Mouse (Mus musculus) Patski (cell line): ENCODE measurements around the gene Fcgr2b. TPM values are rescaled to one million over a fixed set of nuclear protein-coding genes. Genes with fewer than 3 reads are reported as not detected.

Experiments
- ATAC-seq: fragments of 100-300 bp; one replicate; pipeline ENCODE4 v1.8.0; 2021
- CTCF ChIA-PET: fragments of 350-600 bp; sonication (Branson Sonifier 250); formaldehyde crosslinking; loops from one replicate; lab custom pipeline; 2022; ENCODE audit warnings: inconsistent platforms; lab: Charles Lee
- POLR2A ChIA-PET: fragments of 350-600 bp; sonication (Branson Sonifier 250); formaldehyde crosslinking; loops from one replicate; lab custom pipeline; 2022; ENCODE audit warnings: antibody characterized with exemption, inconsistent platforms; lab: Charles Lee
- DNase-seq: peaks from one replicate; pipeline ENCODE4 v3.0.0-alpha.2; 2011; ENCODE audit warnings: low read depth, low spot score
- H3K27me3 ChIP-seq: fragments of 371-371 bp; one replicate; pipeline ENCODE4 v1.5.1; 2021
- CTCF ChIP-seq: fragments of 100-300 bp; IDR thresholded peaks from one replicate; pipeline ENCODE4 v1.5.1; 2021
- in situ Hi-C: fragments of 300-500 bp; cut with MboI; formaldehyde crosslinking; loops from 3 replicates; pipeline ENCODE4 v1.11.1; 2018; ENCODE audit warnings: low pct_unique_long_range_greater_than_20kb, mixed read lengths
- polyA plus RNA-seq: library from polyadenylated mRNA; unstranded; gene quantifications from one replicate; pipeline ENCODE4 v1.2.3, GENCODE M21; 2021

Fcgr2b gene
- polyA plus RNA-seq, 1 experiment from 2014 or later = 0.08 TPM

DNA sequence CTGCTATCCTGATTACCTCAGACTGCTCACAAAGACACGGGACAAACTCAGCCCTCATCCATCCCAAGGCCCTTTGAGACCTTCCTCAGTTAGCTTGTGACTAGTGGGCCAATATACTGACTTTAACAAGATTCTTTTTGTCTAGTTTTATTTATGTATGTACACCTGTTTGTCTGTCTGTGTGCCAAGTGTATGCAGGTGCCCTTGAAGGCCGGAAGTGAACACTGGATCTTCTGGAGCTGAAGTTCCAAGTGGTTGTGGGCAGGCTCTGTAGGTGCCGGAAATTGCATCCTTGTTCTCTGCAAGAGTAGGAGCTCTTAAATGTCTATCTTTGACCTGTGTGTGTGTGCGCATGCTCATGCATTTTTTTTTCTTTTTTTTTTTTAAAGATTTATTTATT is 47.1 kb downstream of the Fcgr2b start:
- POLR2A ChIA-PET = no interaction called here
- in situ Hi-C loops = no loop called here

DNA sequence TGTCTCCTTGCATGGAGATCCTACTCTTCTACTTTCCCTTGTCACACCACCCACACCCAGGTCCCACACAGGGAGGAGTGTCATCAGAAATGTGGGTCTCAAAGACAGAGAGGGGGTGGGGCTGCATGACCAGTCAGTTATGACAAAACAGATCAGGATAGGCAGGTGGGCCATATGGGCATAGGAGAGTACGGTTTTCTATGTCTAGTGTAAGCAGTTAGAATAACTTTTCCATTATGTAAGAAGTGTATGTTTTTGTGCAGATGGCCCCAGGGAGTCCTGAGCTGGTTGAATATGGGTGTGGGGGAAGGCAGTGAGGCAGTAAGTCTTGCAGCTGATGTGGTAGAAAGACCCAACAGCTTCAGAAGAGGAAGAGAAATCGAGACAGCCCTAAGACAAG is 47.9 kb downstream of the Fcgr2b start:
- H3K27me3 ChIP-seq = no peaks in the 10 kb centered on the region
- in situ Hi-C loops = no loop called here
- ChIA-PET CTCF (no interaction called here), POLR2A (no interaction called here)
- no peak for ATAC-seq
- TF ChIP-seq CTCF = no peak
- DNase-seq = no peak

More for the DNA sequence above, 47.1 kb downstream of the Fcgr2b start:
- no peak for ATAC-seq
- CTCF ChIA-PET = interaction anchor here (1.0 kb wide), 1 partner anchor 38 kb away, joined by 3 read pairs; no protein-coding TSS in a partner anchor
- no peak for DNase-seq
- no peak for TF ChIP-seq CTCF
- H3K27me3 ChIP-seq = no peaks in the 10 kb centered on the region

DNA sequence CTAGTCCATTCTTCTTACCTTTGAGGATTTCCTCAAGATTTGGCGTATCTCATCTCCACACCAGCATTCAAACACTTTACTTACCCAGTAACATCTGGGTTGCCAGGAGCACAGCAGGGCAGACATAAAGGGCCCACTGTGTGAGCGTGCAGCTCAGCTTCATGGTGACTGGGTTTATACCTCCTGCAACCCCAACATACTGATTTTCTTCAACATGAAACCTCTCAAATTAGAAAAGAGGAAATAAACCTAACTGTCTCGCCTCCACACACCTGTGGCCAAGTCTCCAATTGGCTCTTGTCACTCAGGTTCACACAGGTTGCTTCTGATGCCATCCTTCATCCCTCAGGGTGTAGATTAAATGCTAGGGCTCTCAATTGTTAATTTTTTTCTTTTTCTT is 49.0 kb downstream of the Fcgr2b start, which contains the start of gene Fcrla:
Gene Fcrla (minus strand): TSS at position 206 of the 400 bp plus-strand sequence.
- ChIA-PET CTCF (interaction anchor here (0.8 to 1.3 kb wide), 2 partner anchors 11 to 26 kb away, joined by 4 read pairs; no protein-coding TSS in a partner anchor), POLR2A (no interaction called here)
- in situ Hi-C loops = no loop called here
- no peak for TF ChIP-seq CTCF
- DNase-seq (no peak), ATAC-seq (no peak)
- H3K27me3 ChIP-seq = no peaks in the 10 kb centered on the region

DNA sequence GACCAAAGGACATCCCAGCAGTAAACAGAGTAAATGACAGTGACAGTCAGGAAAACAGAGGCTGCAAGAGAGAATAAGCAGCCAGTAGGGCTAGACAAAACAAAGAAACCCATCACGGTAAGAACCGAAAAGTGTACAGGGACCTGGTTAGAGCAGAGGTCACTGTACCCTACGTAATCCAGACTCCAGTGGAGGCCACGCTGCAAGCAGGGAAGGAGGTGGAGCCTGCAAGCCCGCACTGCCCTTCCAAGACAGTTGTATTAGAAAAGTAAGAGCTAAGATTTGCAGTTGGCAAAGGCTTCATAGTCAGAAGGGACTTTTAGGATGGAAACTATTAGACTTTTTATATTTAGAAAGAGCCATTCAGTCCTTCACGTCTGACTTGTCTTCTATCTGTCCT is 49.4 kb downstream of the Fcgr2b start:
- no peak for DNase-seq
- POLR2A ChIA-PET = no interaction called here
- in situ Hi-C loops = no loop called here
- no peaks in the 10 kb centered on the region for H3K27me3 ChIP-seq
- no peak for TF ChIP-seq CTCF
- ATAC-seq = no peak
- CTCF ChIA-PET = interaction anchor here (0.8 to 1.3 kb wide), 2 partner anchors 12 to 25 kb away, joined by 4 read pairs; no protein-coding TSS in a partner anchor

DNA sequence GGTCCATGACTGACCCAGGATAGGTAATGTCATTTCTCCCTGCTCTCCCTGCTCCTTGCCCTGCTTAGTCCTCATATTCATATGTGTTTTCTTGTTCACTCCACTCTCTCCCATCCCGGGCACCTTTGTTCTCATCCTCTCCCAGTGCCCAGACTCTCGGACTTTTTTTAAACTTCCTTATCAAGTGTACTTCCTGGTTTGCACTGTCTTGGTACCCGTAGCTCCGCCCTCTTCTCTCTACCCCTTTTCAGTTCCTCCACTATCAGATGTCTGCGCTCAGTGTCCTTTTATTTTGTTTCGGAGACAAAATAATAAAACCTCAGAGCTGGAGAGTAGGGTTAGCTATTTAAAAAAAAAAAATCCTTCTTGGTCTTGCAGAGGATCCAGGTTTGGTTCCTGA is 51.9 kb downstream of the Fcgr2b start:
- DNase-seq = no peak
- CTCF ChIA-PET = interaction anchor here (1.2 kb wide), 1 partner anchor 15 kb away, joined by 4 read pairs; no protein-coding TSS in a partner anchor

DNA sequence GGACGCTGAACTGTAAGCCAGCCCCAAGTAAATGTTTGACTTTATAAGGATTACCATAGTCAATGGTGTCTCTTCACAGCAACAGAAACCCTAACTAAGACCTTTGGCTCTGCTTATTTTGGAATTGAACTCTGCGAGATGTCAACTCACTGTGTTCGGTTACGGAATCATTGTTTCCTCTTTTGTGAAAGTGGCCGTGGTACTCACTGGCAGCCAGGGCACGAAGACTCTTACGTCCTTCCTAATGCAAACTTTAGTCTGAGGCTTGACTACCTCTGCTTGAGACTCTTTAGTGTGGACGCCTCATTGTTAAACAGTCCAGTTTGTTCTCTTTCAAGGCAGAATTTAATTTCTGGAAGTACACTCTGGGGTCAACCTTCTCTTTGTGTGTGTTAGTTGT is 57.0 kb downstream of the Fcgr2b start:
- ChIA-PET POLR2A (no interaction called here), CTCF (interaction anchor here (1.0 kb wide), 1 partner anchor 15 kb away, joined by 3 read pairs; no protein-coding TSS in a partner anchor)
- H3K27me3 ChIP-seq = peaks cover 6% of the 10 kb centered on the region
- no peak for TF ChIP-seq CTCF
- in situ Hi-C loops = no loop called here
- no peak for DNase-seq
- no peak for ATAC-seq

More for the DNA sequence above, 51.9 kb downstream of the Fcgr2b start:
- POLR2A ChIA-PET = no interaction called here
- no peak for ATAC-seq
- no peak for TF ChIP-seq CTCF
- in situ Hi-C loops = no loop called here
- peaks cover 6% of the 10 kb centered on the region for H3K27me3 ChIP-seq

DNA sequence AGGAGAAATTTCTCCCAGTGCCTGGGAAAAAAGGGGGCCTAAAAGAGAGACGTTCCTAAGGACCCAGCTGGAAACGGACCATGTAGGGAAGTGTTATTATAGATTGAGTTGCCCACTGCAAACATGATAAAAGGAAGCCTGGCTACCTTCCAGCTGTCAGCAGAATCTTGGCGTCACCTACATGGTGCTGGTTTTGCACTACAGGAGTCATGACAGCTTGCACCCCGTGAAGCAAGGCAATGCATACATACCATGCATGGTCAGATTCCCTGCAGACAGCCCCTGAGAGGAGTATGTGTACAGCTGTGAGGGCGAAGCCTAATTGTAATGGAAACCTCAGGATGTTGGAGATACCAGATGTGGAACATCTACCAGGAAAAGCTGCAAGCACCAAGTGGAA is 60.7 kb downstream of the Fcgr2b start:
- H3K27me3 ChIP-seq = peaks cover 2% of the 10 kb centered on the region
- TF ChIP-seq CTCF = no peak
- ChIA-PET POLR2A (no interaction called here), CTCF (no interaction called here)
- in situ Hi-C loops = no loop called here
- DNase-seq (no peak), ATAC-seq (no peak)

DNA sequence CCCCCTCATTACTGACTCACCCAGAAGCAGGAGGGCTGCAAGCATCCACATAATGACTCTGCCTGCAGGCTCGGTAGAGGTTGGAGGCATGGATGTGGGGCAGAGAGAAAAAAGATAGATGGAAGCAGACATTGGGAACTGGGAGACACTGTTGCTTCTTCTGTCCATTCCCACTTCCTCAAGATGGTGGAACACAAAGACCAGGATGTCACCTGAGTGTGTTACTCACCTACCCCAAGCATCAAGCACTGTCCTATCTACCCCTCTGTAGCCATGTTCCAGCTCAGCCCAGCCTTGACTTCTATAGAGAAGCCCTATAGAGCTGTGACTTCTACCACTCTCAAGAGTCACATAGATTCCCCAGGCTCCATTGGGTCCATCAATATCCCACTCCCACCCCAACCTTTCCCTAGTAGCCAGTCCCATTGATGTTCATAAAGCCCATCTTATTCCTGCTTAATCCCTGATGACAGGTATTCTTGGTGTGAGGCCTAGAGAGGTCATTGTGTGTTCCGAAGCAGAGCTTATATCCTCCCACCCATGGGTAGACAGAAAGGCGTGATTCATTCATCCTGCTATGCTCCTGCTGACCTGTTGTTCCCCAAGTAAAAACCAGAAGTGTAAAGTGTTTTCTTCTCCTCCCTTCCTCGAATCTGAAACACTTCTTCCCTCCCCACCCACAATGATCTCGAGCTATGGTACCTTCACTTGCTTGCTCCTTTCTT is 63.3 kb downstream of the Fcgr2b start, which contains the start of gene Fcrlb:
Gene Fcrlb (minus strand): TSS at position 51 of the 725 bp plus-strand sequence.
- TF ChIP-seq CTCF = no peak
- CTCF ChIA-PET = interaction anchor here (1.0 to 1.9 kb wide), 2 partner anchors 11 to 18 kb away, joined by 5 to 7 read pairs; no protein-coding TSS in a partner anchor
- DNase-seq (peak; percentile 41), ATAC-seq (peak; percentile 41)
- in situ Hi-C loops = no loop called here
- POLR2A ChIA-PET = no interaction called here
- H3K27me3 ChIP-seq = no peaks in the 10 kb centered on the region

DNA sequence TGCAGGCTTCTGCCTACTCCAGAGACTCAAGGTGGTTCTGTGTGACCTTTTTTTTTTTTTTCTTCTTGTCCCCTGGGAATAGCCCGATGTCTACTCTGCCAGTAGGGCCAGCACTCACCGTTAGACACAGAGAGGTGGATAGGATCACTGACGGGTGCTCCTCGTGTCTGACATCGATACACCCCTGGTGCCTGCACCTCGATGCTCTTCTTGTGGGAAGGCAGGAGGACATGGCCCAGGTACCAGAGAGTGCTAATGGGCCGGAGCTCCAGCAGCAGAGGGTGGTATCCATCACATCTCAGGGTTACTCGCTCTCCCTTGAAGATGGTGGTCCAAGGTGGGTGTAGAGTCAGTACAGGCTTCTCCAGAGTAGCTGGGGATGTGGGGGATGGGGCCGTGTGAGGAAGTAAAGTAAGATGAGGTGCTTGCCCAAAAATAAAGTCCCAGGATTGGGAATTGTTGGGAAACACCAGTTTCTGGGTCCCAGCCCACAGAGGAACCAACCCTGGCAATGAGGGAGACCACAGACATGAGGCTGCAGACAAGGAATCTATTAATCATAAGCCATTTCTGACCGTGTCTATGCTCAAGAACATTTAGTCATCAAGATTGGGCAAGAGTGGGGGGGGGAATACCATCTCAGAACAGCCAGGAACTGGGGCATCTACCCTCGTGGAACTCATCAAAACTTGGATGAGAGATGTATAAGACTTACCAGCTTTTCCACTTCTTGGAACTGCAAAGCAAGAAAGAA is 64.3 kb downstream of the Fcgr2b start:
- ChIA-PET CTCF (interaction anchor here (1.2 to 1.9 kb wide), 2 partner anchors 10 to 17 kb away, joined by 3 to 5 read pairs; no protein-coding TSS in a partner anchor), POLR2A (no interaction called here)
- in situ Hi-C loops = no loop called here
- H3K27me3 ChIP-seq = no peaks in the 10 kb centered on the region
- TF ChIP-seq CTCF = no peak
- peak; percentile 75 for ATAC-seq
- DNase-seq = peak; percentile 67

Other genes with a start within 250 kb of the Fcgr2b start
- 51.2 TPM for gene Atf6, start 108.8 kb downstream of the Fcgr2b start, polyA plus RNA-seq
- gene Gm26620, start 91.5 kb downstream of the Fcgr2b start, polyA plus RNA-seq = 0.26 TPM
- gene Dusp12, start 91.0 kb downstream of the Fcgr2b start, polyA plus RNA-seq = 27.3 TPM
- 0.22 TPM for gene Fcrlb, start 63.6 kb downstream of the Fcgr2b start, polyA plus RNA-seq
- gene Fcrla, start 49.0 kb downstream of the Fcgr2b start, polyA plus RNA-seq = not detected
- 0.08 TPM for gene Fcgr4, start 42.4 kb upstream of the Fcgr2b start, polyA plus RNA-seq
- 0.05 TPM for gene Fcgr3, start 88.4 kb upstream of the Fcgr2b start, polyA plus RNA-seq
- gene Cfap126, start 137.4 kb upstream of the Fcgr2b start, polyA plus RNA-seq = 1.6 TPM
- gene Sdhc, start 174.1 kb upstream of the Fcgr2b start, polyA plus RNA-seq = 445 TPM
- 0.06 TPM for gene Mpz, start 174.2 kb upstream of the Fcgr2b start, polyA plus RNA-seq
- 0.08 TPM for gene Pcp4l1, start 219.7 kb upstream of the Fcgr2b start, polyA plus RNA-seq
- gene Nr1i3, start 237.4 kb upstream of the Fcgr2b start, polyA plus RNA-seq = 0.54 TPM
- gene Tomm40l, start 246.0 kb upstream of the Fcgr2b start, polyA plus RNA-seq = 65.5 TPM
- gene Apoa2, start 248.5 kb upstream of the Fcgr2b start, polyA plus RNA-seq = not detected